Mouse (Mus musculus) liver, adult 2 months (tissue): ENCODE measurements around the gene 6030408B16Rik.

Experiments used
- CTCF ChIP-seq: fragments of 200-500 bp; IDR thresholded peaks from 2 replicates; pipeline ENCODE4 v1.5.1; 2011; ENCODE audit warnings: low read depth, low read length, control low read depth
- POLR2A ChIP-seq: fragments of 200-500 bp; IDR thresholded peaks from 2 replicates; pipeline ENCODE4 v1.6.1; 2011; ENCODE audit warnings: low read length, control low read depth; ENCODE audit not compliant: insufficient read depth; ENCODE audit errors: extremely low read depth

DNA sequence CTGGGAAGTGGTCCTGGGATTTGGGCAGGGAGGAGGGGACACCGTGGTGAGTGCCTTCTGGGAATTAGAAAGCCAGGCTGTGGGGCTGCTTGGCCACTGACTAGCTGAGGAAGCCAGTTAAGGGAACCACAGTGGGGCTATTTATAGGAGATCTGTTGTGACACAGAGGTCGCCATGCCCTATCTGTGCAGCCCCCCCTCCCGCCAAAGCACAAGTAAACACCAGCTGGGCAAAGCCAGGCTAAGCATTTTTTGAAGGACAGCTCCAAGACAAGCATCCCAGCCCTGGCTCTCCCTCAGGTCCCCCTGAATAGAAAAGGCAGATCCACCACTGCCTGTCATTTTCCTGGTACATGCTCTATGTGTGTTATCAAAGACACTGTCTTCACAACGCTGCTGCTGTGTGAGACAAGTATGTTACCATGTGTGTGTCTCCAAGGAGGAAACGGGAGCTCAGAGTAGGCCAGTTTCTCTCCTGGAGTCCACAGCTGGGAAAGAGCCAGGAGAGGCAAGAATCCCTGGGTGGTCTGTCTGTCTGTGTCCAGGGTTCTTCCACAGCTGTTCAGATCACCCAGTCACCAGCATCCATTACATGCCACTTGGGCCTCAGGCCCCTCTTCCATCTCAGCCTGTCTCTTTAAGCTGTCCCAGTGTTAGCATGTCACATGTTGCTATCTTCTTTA, 44.8 kb upstream of the 6030408B16Rik start:
- TF ChIP-seq CTCF = no peak
- TF ChIP-seq POLR2A = no peak
